Mouse (Mus musculus): ENCODE measurements around the gene Nap1l5. TPM values are rescaled to one million over a fixed set of nuclear protein-coding genes. Genes with fewer than 3 reads are reported as not detected.

The Nap1l5 gene
- polyA plus RNA-seq, 1 experiment, result not detected

DNA sequence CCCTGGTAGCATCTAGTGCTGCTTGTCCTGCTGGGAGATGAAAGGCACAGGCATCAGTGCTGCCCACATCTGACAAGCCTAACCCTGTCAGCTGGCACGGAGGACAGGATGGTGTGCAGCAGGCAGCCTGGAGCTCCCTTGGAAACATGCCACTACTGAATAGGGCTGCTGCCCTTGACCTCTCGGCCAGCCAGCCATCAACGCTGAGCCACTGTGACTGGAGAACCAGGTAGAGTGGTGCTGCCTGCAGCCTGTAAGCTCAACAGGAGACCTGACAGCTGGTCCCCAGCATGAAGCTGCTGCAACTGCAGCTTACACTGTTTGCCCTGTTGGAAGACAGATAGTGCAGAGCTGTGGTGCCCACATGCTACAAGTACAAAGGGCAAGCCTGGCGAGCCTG lies 27.3 kb downstream of the Nap1l5 start:
- TF ChIP-seq GATA1 (IDR thresholded peaks at IDR 0.05; ENCODE audit: low read length), result no peak

DNA sequence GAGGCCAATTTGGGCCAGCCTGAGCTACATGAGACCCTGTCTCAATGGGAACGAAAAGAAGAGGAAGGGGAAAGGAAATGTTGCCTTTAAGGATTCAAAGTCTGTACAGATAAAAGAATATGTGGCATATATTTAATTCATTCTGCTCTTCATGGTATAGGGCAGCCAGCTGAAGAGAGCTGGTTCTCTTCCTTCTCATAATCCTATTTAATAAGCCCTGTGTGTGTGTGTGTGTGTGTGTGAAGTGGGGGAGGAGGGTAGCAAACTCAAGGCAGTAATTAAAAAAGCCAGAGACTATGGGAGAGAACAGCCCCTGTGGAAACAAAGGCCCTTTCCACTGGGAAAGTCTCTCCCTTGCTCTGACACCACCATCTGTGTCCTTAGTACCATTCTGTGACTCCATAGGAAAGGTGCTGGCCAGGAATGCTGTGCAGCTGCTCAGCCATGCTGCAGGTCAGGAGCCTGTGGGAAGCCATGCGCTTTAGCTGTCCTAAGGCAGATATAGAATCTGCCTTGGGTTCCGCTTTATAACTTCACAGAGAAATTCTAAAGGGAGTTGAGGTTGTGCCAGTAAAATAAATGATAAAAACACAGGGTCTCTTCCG lies 43.1 kb downstream of the Nap1l5 start:
- TF ChIP-seq GATA1 (IDR thresholded peaks at IDR 0.05; ENCODE audit: low read length), result no peak

DNA sequence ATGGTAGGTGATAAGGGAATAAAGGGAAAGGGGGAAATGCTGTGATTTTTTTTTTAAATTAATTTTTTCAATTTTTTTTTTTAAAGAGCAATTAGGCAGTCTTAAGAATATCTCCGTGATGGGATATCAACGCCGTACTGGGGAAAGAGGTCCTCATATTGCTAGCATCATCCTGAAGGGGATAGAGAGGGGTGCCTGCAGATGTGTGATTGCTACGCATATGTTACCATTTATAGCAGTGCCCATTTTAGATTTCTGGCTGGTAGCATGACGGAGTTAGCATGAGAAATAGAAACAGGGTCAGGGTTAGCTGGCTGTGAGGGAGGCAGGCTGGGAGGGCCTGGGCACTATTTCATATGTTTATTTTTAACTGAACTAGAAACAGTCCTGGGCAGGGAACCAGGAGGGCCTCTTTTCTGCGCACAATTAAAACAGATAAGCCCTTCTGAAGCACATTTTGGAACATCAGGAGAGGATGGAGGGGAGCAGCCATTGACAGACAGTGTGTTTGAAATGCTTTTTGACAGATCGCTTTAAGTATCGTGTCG lies 44.4 kb downstream of the Nap1l5 start:
- no peak for TF ChIP-seq GATA1 (IDR thresholded peaks at IDR 0.05; ENCODE audit: low read length)

DNA sequence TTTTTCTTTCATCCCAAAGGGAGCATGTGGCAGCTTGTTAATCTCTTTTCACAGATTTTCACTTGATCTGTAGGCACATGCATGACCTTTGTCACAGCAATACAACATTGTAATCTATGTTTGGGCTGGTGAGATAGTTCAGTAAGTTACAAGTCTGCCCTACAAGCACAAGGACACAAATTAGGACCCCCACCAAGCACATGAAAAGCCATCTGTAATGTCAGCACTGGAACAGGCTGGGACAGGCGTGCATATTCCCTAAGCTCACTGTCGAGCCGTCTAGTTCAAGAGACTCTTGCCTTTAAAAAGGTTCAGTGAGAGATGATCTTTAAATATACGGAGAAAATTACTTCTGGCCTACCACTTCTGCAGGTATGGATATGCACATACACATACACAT lies 47.4 kb downstream of the Nap1l5 start:
- no peak for TF ChIP-seq GATA1 (IDR thresholded peaks at IDR 0.05; ENCODE audit: low read length)

DNA sequence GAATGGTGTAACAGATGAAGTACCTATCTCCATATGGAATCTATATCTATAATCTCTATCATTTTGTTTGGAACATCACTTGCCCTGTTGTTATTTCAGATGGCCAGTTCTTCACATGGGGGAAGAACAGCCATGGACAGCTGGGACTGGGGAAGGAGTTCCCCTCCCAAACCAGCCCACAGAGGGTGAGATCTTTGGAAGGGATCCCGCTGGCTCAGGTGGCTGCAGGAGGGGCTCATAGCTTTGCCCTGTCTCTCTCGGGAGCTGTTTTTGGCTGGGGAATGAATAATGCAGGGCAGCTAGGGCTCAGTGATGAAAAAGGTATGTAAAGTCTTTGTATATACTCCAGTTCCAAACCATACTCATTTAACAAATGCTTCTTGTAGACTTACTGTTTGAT lies 50.4 kb downstream of the Nap1l5 start:
- TF ChIP-seq GATA1 (IDR thresholded peaks at IDR 0.05; ENCODE audit: low read length), result no peak

DNA sequence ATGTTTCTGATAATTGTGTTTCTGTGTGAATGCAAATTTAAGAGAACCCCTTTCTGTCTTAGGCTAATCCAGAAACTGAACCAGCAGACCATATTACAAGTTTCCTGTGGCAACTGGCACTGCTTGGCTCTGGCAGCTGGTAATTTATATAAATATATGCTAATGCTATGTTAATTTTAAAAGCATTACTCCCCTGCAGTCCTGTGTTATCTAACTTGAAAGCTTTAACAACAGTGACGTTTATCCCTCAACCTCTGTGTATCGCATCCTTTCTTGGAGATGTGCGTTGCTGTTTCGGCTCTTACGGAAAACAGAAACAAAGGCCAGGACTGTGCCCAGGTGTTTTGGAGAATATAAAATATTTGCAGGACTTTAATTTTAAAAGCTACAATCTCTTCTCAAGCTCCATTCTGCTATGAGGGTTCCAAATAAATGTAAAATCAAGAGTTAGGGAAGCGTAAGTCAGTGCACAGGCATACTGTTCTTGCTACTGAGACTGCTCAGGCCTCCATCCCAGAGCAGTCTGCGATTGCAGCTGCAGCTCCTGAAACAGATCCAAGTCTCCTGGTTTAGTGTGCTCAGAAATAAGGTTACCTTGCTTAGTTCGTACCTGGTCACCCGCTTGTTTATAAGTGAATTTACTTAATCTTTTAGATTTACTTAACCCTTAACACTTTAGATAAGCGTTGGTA lies 51.1 kb downstream of the Nap1l5 start:
- TF ChIP-seq GATA1 (IDR thresholded peaks at IDR 0.05; ENCODE audit: low read length), result no peak

Other genes with a start within 250 kb of the Nap1l5 start
- 0.42 and 0.49 TPM in 2 replicates for gene Herc3, start 75.6 kb downstream of the Nap1l5 start, polyA plus RNA-seq (2012)
- gene Fam13a, start 117.5 kb upstream of the Nap1l5 start, polyA plus RNA-seq (2012), result not detected in 2 replicates

Measured in G1E-ER4 (cell line).